Mouse (Mus musculus) T-helper 1 cell (primary cell): ENCODE results near the gene Lbx2.

ENCODE experiments used
- in situ Hi-C: fragments of 300-600 bp; cut with MboI, MseI; formaldehyde crosslinking; loops from one replicate; pipeline ENCODE4 v1.15.1; 2025; ENCODE audit warnings: high pct_unique_total_duplicates

Lbx2 gene

GRCm38 (mm10) chr6:83070311-83071219 is 15.6 kb upstream of the Lbx2 start:
- in situ Hi-C loops, result no loop called here

- in situ Hi-C loops, result no loop called here
These were observed 14.9 kb upstream of the Lbx2 start for GRCm38 (mm10) chr6:83071220-83071619.

- in situ Hi-C loops, result no loop called here
These were observed 11.2 kb upstream of the Lbx2 start for GRCm38 (mm10) chr6:83074979-83075378.

- in situ Hi-C loops, result no loop called here
These were observed 8.4 kb upstream of the Lbx2 start, which contains the start of gene Pcgf1 for GRCm38 (mm10) chr6:83077630-83078323. Gene Pcgf1 (plus strand): TSS chr6:83077869.

- in situ Hi-C loops, result no loop called here
These were observed 7.8 kb upstream of the Lbx2 start for GRCm38 (mm10) chr6:83078324-83078858.

- in situ Hi-C loops, result no loop called here
These were observed 6.0 kb upstream of the Lbx2 start for GRCm38 (mm10) chr6:83080210-83080609.

GRCm38 (mm10) chr6:83083497-83083896 is 2.7 kb upstream of the Lbx2 start:
- in situ Hi-C loops, result no loop called here

GRCm38 (mm10) chr6:83084477-83084876 is 1.7 kb upstream of the Lbx2 start:
- in situ Hi-C loops, result no loop called here

- in situ Hi-C loops, result no loop called here
These were observed 1.2 kb downstream of the Lbx2 start for GRCm38 (mm10) chr6:83087205-83087925.

- in situ Hi-C loops, result no loop called here
These were observed 1.7 kb downstream of the Lbx2 start for GRCm38 (mm10) chr6:83087926-83088260.

GRCm38 (mm10) chr6:83092416-83093127 is 6.4 kb downstream of the Lbx2 start:
- in situ Hi-C loops, result no loop called here

GRCm38 (mm10) chr6:83095968-83096367 is 9.8 kb downstream of the Lbx2 start:
- in situ Hi-C loops, result no loop called here

- in situ Hi-C loops, result no loop called here
These were observed 12.2 kb downstream of the Lbx2 start for GRCm38 (mm10) chr6:83098411-83098810.

- in situ Hi-C loops, result loop anchor here (5.0 kb wide), 1 partner anchor 179 kb away; no protein-coding TSS in a partner anchor
These were observed 15.1 kb downstream of the Lbx2 start, which contains the start of the genes Ccdc142 and Gm42688 for GRCm38 (mm10) chr6:83101316-83101687. Gene Ccdc142 (plus strand): TSS chr6:83101601. Gene Gm42688 (plus strand): TSS chr6:83101617.

GRCm38 (mm10) chr6:83101688-83102556 is 15.8 kb downstream of the Lbx2 start:
- in situ Hi-C loops, result loop anchor here (5.0 kb wide), 1 partner anchor 180 kb away; no protein-coding TSS in a partner anchor

GRCm38 (mm10) chr6:83103130-83103650 is 17.0 kb downstream of the Lbx2 start:
- in situ Hi-C loops, result loop anchor here (5.0 kb wide), 1 partner anchor 181 kb away; no protein-coding TSS in a partner anchor

- in situ Hi-C loops, result loop anchor here (5.0 kb wide), 1 partner anchor 182 kb away; no protein-coding TSS in a partner anchor
These were observed 18.0 kb downstream of the Lbx2 start for GRCm38 (mm10) chr6:83104158-83104557.

GRCm38 (mm10) chr6:83107566-83108400 is 21.6 kb downstream of the Lbx2 start:
- in situ Hi-C loops, result loop anchor here (5.0 kb wide), 1 partner anchor 50 kb away; the partner anchor contains the start of genes 1700003E16Rik and Wdr54
